Mouse (Mus musculus): Measurements from ENCODE around the gene Rpn2. TPM values are rescaled to one million over a fixed set of nuclear protein-coding genes. Genes with fewer than 3 reads are reported as not detected.

The Rpn2 gene
- polyA plus RNA-seq, 1 experiment = 214 TPM

- H3K27ac ChIP-seq (ENCODE audit: insufficient read depth, low read length) = no peak overlapping the region
- peaks cover 52% of the 10 kb centered on the region for H3K36me3 ChIP-seq (ENCODE audit: control insufficient read depth, insufficient read depth, low read length, poor library complexity, severe bottlenecking)
- no peak overlapping the region for H3K4me3 ChIP-seq (ENCODE audit: low read depth, low read length)
- no peaks in the 10 kb centered on the region for H3K27me3 ChIP-seq (ENCODE audit: control insufficient read depth, insufficient read depth, low read length, poor library complexity, severe bottlenecking)
- no peak overlapping the region for H3K9ac ChIP-seq (ENCODE audit: low read depth, poor library complexity, severe bottlenecking)
- H3K4me1 ChIP-seq (ENCODE audit: control insufficient read depth, insufficient read depth, low read length) = no peaks in the 10 kb centered on the region
- no peaks in the 10 kb centered on the region for H3K9me3 ChIP-seq (replicated peaks; ENCODE audit: control insufficient read depth, insufficient read depth, low read length, poor library complexity, severe bottlenecking)
- TF ChIP-seq CTCF (IDR thresholded peaks at IDR 0.05; ENCODE audit: low read depth, low read length) (no peak), POLR2A (IDR thresholded peaks at IDR 0.05; ENCODE audit: insufficient read depth, low read length) (no peak), EP300 (IDR thresholded peaks at IDR 0.05; ENCODE audit: insufficient read depth, low read depth, low read length) (no peak)
Measured at GRCm38 (mm10) chr2:157306091-157307032, 27.5 kb downstream of the Rpn2 start.

- H3K4me3 ChIP-seq (ENCODE audit: low read depth, low read length) = no peak overlapping the region
- peaks cover 53% of the 10 kb centered on the region for H3K36me3 ChIP-seq (ENCODE audit: control insufficient read depth, insufficient read depth, low read length, poor library complexity, severe bottlenecking)
- no peak overlapping the region for H3K9ac ChIP-seq (ENCODE audit: low read depth, poor library complexity, severe bottlenecking)
- H3K27ac ChIP-seq (ENCODE audit: insufficient read depth, low read length) = no peak overlapping the region
- no peaks in the 10 kb centered on the region for H3K9me3 ChIP-seq (replicated peaks; ENCODE audit: control insufficient read depth, insufficient read depth, low read length, poor library complexity, severe bottlenecking)
- no peaks in the 10 kb centered on the region for H3K27me3 ChIP-seq (ENCODE audit: control insufficient read depth, insufficient read depth, low read length, poor library complexity, severe bottlenecking)
- TF ChIP-seq CTCF (IDR thresholded peaks at IDR 0.05; ENCODE audit: low read depth, low read length) (no peak), EP300 (IDR thresholded peaks at IDR 0.05; ENCODE audit: insufficient read depth, low read depth, low read length) (no peak), POLR2A (IDR thresholded peaks at IDR 0.05; ENCODE audit: insufficient read depth, low read length) (no peak)
- no peaks in the 10 kb centered on the region for H3K4me1 ChIP-seq (ENCODE audit: control insufficient read depth, insufficient read depth, low read length)
Measured at GRCm38 (mm10) chr2:157307715-157308265, 29.0 kb downstream of the Rpn2 start.

GRCm38 (mm10) chr2:157308273-157308917 is 29.6 kb downstream of the Rpn2 start:
- Histone ChIP-seq H3K9me3 (replicated peaks; ENCODE audit: control insufficient read depth, insufficient read depth, low read length, poor library complexity, severe bottlenecking) (no peaks in the 10 kb centered on the region), H3K27me3 (ENCODE audit: control insufficient read depth, insufficient read depth, low read length, poor library complexity, severe bottlenecking) (no peaks in the 10 kb centered on the region), H3K36me3 (ENCODE audit: control insufficient read depth, insufficient read depth, low read length, poor library complexity, severe bottlenecking) (peaks cover 51% of the 10 kb centered on the region), H3K27ac (ENCODE audit: insufficient read depth, low read length) (no peak overlapping the region), H3K4me3 (ENCODE audit: low read depth, low read length) (no peak overlapping the region), H3K9ac (ENCODE audit: low read depth, poor library complexity, severe bottlenecking) (no peak overlapping the region), H3K4me1 (ENCODE audit: control insufficient read depth, insufficient read depth, low read length) (no peaks in the 10 kb centered on the region)
- TF ChIP-seq EP300 (IDR thresholded peaks at IDR 0.05; ENCODE audit: insufficient read depth, low read depth, low read length) = no peak
- TF ChIP-seq CTCF (IDR thresholded peaks at IDR 0.05; ENCODE audit: low read depth, low read length) = no peak
- TF ChIP-seq POLR2A (IDR thresholded peaks at IDR 0.05; ENCODE audit: insufficient read depth, low read length) = no peak

- no peak overlapping the region for H3K9ac ChIP-seq (ENCODE audit: low read depth, poor library complexity, severe bottlenecking)
- no peak overlapping the region for H3K27ac ChIP-seq (ENCODE audit: insufficient read depth, low read length)
- H3K27me3 ChIP-seq (ENCODE audit: control insufficient read depth, insufficient read depth, low read length, poor library complexity, severe bottlenecking) = no peaks in the 10 kb centered on the region
- no peak overlapping the region for H3K4me3 ChIP-seq (ENCODE audit: low read depth, low read length)
- TF ChIP-seq EP300 (IDR thresholded peaks at IDR 0.05; ENCODE audit: insufficient read depth, low read depth, low read length) (no peak), POLR2A (IDR thresholded peaks at IDR 0.05; ENCODE audit: insufficient read depth, low read length) (no peak), CTCF (IDR thresholded peaks at IDR 0.05; ENCODE audit: low read depth, low read length) (no peak)
- peaks cover 51% of the 10 kb centered on the region for H3K36me3 ChIP-seq (ENCODE audit: control insufficient read depth, insufficient read depth, low read length, poor library complexity, severe bottlenecking)
- H3K4me1 ChIP-seq (ENCODE audit: control insufficient read depth, insufficient read depth, low read length) = no peaks in the 10 kb centered on the region
- H3K9me3 ChIP-seq (replicated peaks; ENCODE audit: control insufficient read depth, insufficient read depth, low read length, poor library complexity, severe bottlenecking) = no peaks in the 10 kb centered on the region
Measured at GRCm38 (mm10) chr2:157309611-157310010, 30.8 kb downstream of the Rpn2 start.

- Histone ChIP-seq H3K27ac (ENCODE audit: insufficient read depth, low read length) (no peak overlapping the region), H3K36me3 (ENCODE audit: control insufficient read depth, insufficient read depth, low read length, poor library complexity, severe bottlenecking) (peaks cover 57% of the 10 kb centered on the region), H3K9me3 (replicated peaks; ENCODE audit: control insufficient read depth, insufficient read depth, low read length, poor library complexity, severe bottlenecking) (no peaks in the 10 kb centered on the region), H3K4me3 (ENCODE audit: low read depth, low read length) (no peak overlapping the region), H3K9ac (ENCODE audit: low read depth, poor library complexity, severe bottlenecking) (no peak overlapping the region), H3K27me3 (ENCODE audit: control insufficient read depth, insufficient read depth, low read length, poor library complexity, severe bottlenecking) (no peaks in the 10 kb centered on the region), H3K4me1 (ENCODE audit: control insufficient read depth, insufficient read depth, low read length) (no peaks in the 10 kb centered on the region)
- TF ChIP-seq EP300 (IDR thresholded peaks at IDR 0.05; ENCODE audit: insufficient read depth, low read depth, low read length) = no peak
- no peak for TF ChIP-seq CTCF (IDR thresholded peaks at IDR 0.05; ENCODE audit: low read depth, low read length)
- TF ChIP-seq POLR2A (IDR thresholded peaks at IDR 0.05; ENCODE audit: insufficient read depth, low read length) = no peak
Measured at GRCm38 (mm10) chr2:157310963-157311637, 32.3 kb downstream of the Rpn2 start.

All from ES-Bruce4 (cell line).